Mouse (Mus musculus) liver, embryonic 13.5 days (tissue): ENCODE measurements around the gene Gsdma. TPM values are rescaled to one million over a fixed set of nuclear protein-coding genes. Genes with fewer than 3 reads are reported as not detected.
"Not testable (repeated sequence)": the region's sequence is repeated elsewhere in the genome, so short reads cannot be mapped to it uniquely, and the experiment has no call there.

Source experiments
- ATAC-seq: fragments of 200-750 bp; cut with Nextera tagmentation; 2 replicates; pipeline ENCODE4 v1.8.0; 2017; ENCODE audit warnings: low read depth, mild to moderate bottlenecking, moderate number of reproducible peaks, moderate library complexity
- DNase-seq: peaks from one replicate; pipeline ENCODE4 v3.0.0; 2022
- H3K27ac ChIP-seq: fragments of 300-500 bp; sonication (generic); 2 replicates; pipeline ENCODE4 v1.5.1; 2015; ENCODE audit warnings: moderate library complexity, mild to moderate bottlenecking, inconsistent platforms
- H3K27me3 ChIP-seq: fragments of 300-500 bp; sonication (generic); 2 replicates; pipeline ENCODE4 v1.6.1; 2015; ENCODE audit warnings: mild to moderate bottlenecking, inconsistent platforms
- H3K36me3 ChIP-seq: fragments of 300-500 bp; sonication (generic); 2 replicates; pipeline ENCODE4 v1.6.1; 2015; ENCODE audit warnings: mild to moderate bottlenecking, inconsistent platforms
- H3K4me1 ChIP-seq: fragments of 300-500 bp; sonication (generic); replicated peaks from 2 replicates; pipeline ENCODE4 v1.6.1; 2015; ENCODE audit warnings: inconsistent platforms
- H3K4me2 ChIP-seq: fragments of 300-500 bp; sonication (generic); 2 replicates; pipeline ENCODE4 v1.6.1; 2015; ENCODE audit warnings: inconsistent platforms, mild to moderate bottlenecking, moderate library complexity
- H3K4me3 ChIP-seq: fragments of 300-500 bp; sonication (generic); replicated peaks from 2 replicates; pipeline ENCODE4 v1.5.1; 2015; ENCODE audit warnings: mild to moderate bottlenecking, inconsistent platforms
- H3K9ac ChIP-seq: fragments of 300-500 bp; sonication (generic); 2 replicates; pipeline ENCODE4 v1.6.1; 2015; ENCODE audit warnings: mild to moderate bottlenecking, inconsistent platforms
- H3K9me3 ChIP-seq: fragments of 300-500 bp; sonication (generic); replicated peaks from 2 replicates; pipeline ENCODE4 v1.6.1; 2016; ENCODE audit warnings: inconsistent platforms
- WGBS: fragments of 180-500 bp; shearing (Covaris S2); methylation state at CpG from one replicate; pipeline ENCODE4 v1.1.7; 2015; ENCODE audit not compliant: insufficient replicate concordance; 5-methylcytosine and 5-hydroxymethylcytosine counted together
- polyA plus RNA-seq: library from polyadenylated mRNA; unstranded; fragments of >200 nt; fragmentation: Nextera tagmentation; extraction: Ambion mirVana; gene quantifications from 2 replicates; pipeline ENCODE4 v1.2.1, GENCODE M21; 2015

The Gsdma gene
- polyA plus RNA-seq, 1 experiment from 2014 or later: not detected

DNA sequence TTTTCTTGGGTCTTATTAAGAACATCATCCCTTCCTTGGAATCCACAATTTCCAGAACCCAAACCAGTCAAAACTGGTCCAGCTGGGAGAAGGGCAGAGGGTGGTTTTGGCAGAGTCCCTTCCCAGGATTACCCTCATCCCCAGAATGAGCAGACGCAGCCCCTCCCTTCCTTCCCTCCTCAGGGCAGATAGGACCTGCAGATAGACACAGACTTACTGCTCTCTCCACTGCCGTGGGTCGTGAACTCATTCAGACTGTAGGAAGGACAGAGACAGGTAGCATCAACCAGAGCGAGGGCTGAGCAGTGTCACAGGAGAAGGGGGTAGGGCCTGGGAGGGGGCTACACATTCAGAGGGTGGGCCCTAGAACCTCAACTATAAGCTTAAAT lies 46.9 kb downstream of the Gsdma start:
- WGBS: 45% methylated on average over 4 of the region's 4 CpGs
- peaks cover 87% of the 10 kb centered on the region for H3K36me3 ChIP-seq
- no peaks in the 10 kb centered on the region for H3K27me3 ChIP-seq
- 0 out of 2 replicates have a peak overlapping the region, but pooled peaks have one; percentile 3 for H3K4me2 ChIP-seq
- H3K27ac ChIP-seq: peak overlapping the region; percentile 6; the same call in 1 of the 2 replicates
- no peak overlapping the region for H3K4me3 ChIP-seq
- peaks cover 40% of the 10 kb centered on the region for H3K4me1 ChIP-seq
- no peaks in the 10 kb centered on the region for H3K9me3 ChIP-seq
- ATAC-seq (no peak), DNase-seq (no peak)
- no peak overlapping the region for H3K9ac ChIP-seq

DNA sequence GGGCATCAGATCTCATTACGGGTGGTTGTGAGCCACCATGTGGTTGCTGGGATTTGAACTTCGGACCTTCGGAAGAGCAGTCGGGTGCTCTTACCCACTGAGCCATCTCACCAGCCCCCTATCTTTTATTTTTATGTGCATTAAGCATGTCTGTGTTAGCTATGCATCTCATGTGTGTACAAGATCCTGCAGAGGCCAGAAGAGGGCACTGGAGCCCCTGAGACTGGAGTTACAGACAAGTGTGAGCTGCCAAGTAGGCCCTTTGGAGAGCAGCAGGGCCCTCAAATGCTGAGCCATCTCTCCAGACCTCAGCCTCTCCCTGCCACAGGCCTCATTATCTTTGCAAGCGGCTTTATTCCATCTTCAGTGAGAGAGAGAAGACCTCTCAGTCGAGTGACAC lies 47.9 kb downstream of the Gsdma start:
- Histone ChIP-seq H3K27ac (peak overlapping the region; percentile 21; the same call in 1 of the 2 replicates), H3K4me1 (peaks cover 40% of the 10 kb centered on the region), H3K36me3 (peaks cover 86% of the 10 kb centered on the region)
- not testable (repeated sequence) for H3K9me3 ChIP-seq, ATAC-seq, H3K27me3 ChIP-seq, H3K4me2 ChIP-seq, DNase-seq, H3K4me3 ChIP-seq, H3K9ac ChIP-seq
- 73% methylated on average over 6 of the region's 6 CpGs for WGBS

DNA sequence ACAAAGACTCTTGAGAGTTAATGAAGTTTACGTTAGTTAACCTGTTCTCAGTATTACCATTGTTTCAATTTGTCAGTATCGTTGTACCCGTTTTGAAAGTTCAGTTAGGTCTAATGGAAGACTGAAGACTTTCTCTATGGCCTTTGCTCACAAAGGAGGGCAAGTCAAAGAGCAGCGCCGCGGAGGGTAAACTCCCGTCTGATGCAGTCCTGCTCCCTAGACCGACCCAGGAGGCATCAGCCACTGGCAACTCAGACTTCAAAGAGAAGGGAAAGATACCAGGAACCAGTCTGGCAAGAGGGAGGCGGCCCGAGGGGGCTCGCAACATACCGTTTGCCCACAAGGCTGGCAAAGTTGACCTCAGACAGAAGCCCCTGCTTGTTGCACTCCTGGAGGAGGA lies 49.6 kb downstream of the Gsdma start:
- H3K4me2 ChIP-seq: no peak overlapping the region

DNA sequence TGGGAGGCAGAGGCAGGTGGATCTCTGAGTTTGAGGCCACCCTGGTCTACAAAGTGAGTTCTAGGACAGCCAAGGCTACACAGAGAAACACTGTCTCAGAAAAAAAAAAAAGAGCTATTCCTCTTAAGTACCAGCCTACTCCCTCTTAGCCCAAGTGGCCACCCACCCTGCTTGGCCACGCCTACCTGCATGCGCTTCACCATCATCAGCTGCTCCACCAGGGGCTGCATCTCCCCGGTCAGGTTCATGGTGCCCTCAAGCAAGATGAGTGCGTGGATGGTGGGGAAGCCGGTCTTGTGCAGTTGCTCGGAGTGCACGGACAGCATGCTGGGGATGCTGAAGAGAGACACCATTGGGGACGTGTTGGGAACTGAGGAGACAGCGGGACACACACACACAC lies 51.8 kb downstream of the Gsdma start:
- DNase-seq (no peak), ATAC-seq (no peak)
- whole genome bisulfite sequencing: 88% methylated on average over 9 of the region's 9 CpGs
- Histone ChIP-seq H3K27me3 (no peaks in the 10 kb centered on the region), H3K4me1 (peaks cover 29% of the 10 kb centered on the region), H3K9me3 (no peaks in the 10 kb centered on the region), H3K9ac (no peak overlapping the region), H3K36me3 (peaks cover 68% of the 10 kb centered on the region), H3K27ac (no peak overlapping the region), H3K4me3 (no peak overlapping the region), H3K4me2 (no peak overlapping the region)

More for the DNA sequence above, 49.6 kb downstream of the Gsdma start:
- no peak for ATAC-seq
- Histone ChIP-seq H3K36me3 (peaks cover 83% of the 10 kb centered on the region), H3K4me3 (no peak overlapping the region), H3K9me3 (no peaks in the 10 kb centered on the region), H3K9ac (no peak overlapping the region), H3K27me3 (no peaks in the 10 kb centered on the region), H3K27ac (no peak overlapping the region), H3K4me1 (peaks cover 38% of the 10 kb centered on the region)
- no peak for DNase-seq
- WGBS: 75% methylated on average over 12 of the region's 12 CpGs

DNA sequence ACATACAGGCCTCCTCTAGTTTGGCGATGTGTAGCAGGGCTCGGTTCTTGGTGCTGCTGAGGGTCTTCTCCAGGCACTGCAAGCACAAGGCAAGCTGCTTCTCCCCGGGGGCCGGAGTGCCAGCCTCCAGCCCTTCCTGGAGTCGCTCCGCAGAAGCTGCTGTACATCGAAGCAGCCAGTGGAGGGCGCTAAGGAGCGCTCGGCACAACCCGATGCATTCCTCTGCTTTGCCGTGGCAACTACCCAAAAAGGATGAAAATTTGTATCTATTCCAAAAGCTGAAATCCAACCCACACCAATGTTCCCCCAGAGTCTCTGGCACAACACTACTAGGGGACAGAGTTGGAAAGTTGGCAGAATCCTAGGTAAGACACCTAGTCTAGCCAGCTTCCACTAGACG lies 53.8 kb downstream of the Gsdma start:
- ATAC-seq (no peak), DNase-seq (no peak)
- Histone ChIP-seq H3K27ac (no peak overlapping the region), H3K4me3 (no peak overlapping the region), H3K9me3 (no peaks in the 10 kb centered on the region), H3K27me3 (no peaks in the 10 kb centered on the region), H3K9ac (no peak overlapping the region), H3K36me3 (peaks cover 53% of the 10 kb centered on the region), H3K4me2 (no peak overlapping the region), H3K4me1 (peaks cover 32% of the 10 kb centered on the region)
- 29% methylated on average over 13 of the region's 13 CpGs for WGBS

DNA sequence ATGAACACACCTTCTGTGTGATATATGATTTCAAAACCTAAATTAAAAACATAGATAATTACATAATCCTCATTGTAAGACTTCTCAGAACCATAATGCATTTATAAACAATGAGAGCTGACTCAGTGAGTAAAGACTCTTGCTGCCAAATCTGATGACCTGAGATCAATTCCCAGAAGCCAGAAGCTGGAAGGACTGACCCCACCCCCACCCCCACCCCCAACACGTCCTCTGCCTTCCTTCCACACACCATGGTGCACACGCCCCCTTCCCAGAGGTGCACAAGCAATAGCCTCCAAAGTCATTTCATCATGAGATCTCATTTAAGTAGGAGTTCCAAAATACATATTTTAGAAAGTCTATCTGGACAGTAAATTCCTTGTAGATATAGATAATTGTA lies 56.6 kb downstream of the Gsdma start:
- Histone ChIP-seq H3K9me3 (no peaks in the 10 kb centered on the region), H3K9ac (no peak overlapping the region), H3K4me1 (peaks cover 32% of the 10 kb centered on the region), H3K36me3 (peaks cover 41% of the 10 kb centered on the region), H3K4me3 (no peak overlapping the region), H3K4me2 (no peak overlapping the region), H3K27ac (no peak overlapping the region), H3K27me3 (no peaks in the 10 kb centered on the region)
- ATAC-seq (no peak), DNase-seq (no peak)
- 65% methylated on average over 2 of the region's 2 CpGs for WGBS

DNA sequence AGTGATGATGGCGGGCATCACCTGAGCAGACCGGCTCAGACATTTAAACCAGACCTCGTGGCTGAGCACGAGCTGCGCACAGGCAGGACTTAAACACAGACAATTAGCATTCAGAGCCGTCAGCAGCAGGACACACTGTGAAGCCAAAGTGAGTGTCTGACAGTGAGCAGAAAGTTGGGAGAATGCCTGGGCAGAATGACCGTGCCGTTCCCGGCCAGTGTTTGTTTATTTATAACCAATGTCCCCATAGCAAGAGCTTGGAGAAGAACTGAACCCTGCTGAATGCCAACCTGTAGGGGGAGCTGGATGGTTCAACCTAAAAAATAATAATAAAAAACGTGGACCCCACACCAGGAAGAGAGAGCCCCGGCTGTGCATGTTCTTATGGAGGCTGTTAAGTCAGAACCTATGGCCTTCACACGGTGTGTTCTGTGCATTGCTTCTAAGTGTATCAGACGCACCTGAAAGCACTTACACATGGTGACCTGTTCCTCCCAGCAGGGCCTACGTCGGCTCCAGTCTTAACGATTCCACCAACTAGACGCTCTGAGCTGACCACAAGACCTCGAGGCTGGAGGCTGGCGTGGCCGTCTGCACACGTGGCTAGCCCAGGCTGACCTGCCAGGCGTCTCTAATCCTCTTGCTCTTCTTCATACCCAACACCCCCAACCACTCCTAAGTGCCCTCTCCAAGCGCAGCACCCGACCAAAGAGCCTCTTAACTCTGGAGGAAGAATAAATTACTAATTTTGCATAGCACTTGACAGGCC lies 57.5 kb downstream of the Gsdma start:
- Histone ChIP-seq H3K4me2 (no peak overlapping the region), H3K27ac (no peak overlapping the region), H3K27me3 (no peaks in the 10 kb centered on the region), H3K9ac (no peak overlapping the region), H3K9me3 (no peaks in the 10 kb centered on the region), H3K36me3 (peaks cover 37% of the 10 kb centered on the region), H3K4me1 (peaks cover 36% of the 10 kb centered on the region), H3K4me3 (no peak overlapping the region)
- DNase-seq (no peak), ATAC-seq (no peak)
- 75% methylated on average over 24 of the region's 24 CpGs for WGBS

DNA sequence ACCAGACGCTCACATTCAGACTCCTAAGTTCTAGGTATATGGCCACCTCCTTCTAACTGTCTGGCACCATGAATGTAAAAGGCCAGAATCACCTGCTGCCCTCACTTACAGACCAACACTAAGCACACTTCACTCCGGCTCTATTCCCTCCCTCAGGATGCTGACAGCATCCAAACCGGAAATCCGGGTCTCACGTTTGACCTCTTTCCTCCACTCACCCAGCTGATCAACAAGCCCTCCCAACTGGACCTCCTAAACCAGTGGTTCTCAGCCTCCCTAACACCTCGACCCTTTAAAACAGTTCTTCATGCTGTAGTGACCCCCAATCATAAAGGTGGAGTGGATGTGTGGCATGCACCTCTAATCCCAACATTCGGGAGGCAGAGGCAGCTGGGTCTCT lies 58.9 kb downstream of the Gsdma start:
- no peak overlapping the region for H3K9ac ChIP-seq
- H3K36me3 ChIP-seq: peaks cover 31% of the 10 kb centered on the region
- no peak for DNase-seq
- H3K9me3 ChIP-seq: no peaks in the 10 kb centered on the region
- 64% methylated on average over 7 of the region's 7 CpGs for WGBS
- H3K4me2 ChIP-seq: no peak overlapping the region
- H3K4me3 ChIP-seq: no peak overlapping the region
- no peak for ATAC-seq
- H3K27me3 ChIP-seq: no peaks in the 10 kb centered on the region
- peaks cover 35% of the 10 kb centered on the region for H3K4me1 ChIP-seq
- no peak overlapping the region for H3K27ac ChIP-seq

DNA sequence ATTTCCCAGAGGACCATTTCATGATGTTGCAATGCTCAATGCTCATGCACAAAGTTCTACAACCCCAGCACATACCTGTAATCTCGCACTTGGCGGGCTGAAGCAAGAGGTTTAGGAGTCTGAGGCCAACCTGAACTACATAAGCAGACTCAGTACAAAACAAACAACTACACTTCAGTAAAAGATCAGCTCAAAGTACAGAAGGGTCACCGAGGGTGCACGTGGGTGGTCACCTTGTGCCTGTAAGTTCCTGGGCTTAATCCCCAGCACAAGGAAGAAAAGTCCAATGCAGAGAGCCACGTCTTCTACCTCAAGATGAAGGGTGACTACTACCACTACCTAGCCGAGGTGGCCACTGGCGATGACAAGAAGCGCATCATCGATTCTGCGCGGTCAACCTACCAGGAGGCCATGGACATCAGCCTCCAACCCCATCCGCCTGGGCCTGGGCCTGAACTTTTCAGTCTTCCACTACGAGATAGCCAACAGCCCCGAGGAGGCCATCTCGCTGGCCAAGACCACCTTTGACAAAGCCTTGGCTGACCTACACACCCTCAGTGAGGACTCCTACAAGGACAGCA lies 61.9 kb downstream of the Gsdma start:
- Histone ChIP-seq H3K4me1 (peaks cover 29% of the 10 kb centered on the region), H3K4me2 (no peak overlapping the region), H3K27ac (no peak overlapping the region), H3K9me3 (no peaks in the 10 kb centered on the region), H3K9ac (no peak overlapping the region), H3K27me3 (no peaks in the 10 kb centered on the region), H3K4me3 (no peak overlapping the region), H3K36me3 (peaks cover 27% of the 10 kb centered on the region)
- no peak for ATAC-seq
- WGBS: 86% methylated on average over 15 of the region's 15 CpGs
- no peak for DNase-seq

Other genes starting within 250 kb of the Gsdma start
- 66.8 and 72.0 TPM in 2 replicates for gene Mien1, start 225.4 kb upstream of the Gsdma start, polyA plus RNA-seq
- gene Grb7, start 218.0 kb upstream of the Gsdma start, polyA plus RNA-seq: 17.4 and 20.5 TPM in 2 replicates
- 0.06 TPM in 1 of 2 replicates, not detected in the other for gene Ikzf3, start 118.3 kb upstream of the Gsdma start, polyA plus RNA-seq
- 0.45 and 0.58 TPM in 2 replicates for gene Zpbp2, start 113.3 kb upstream of the Gsdma start, polyA plus RNA-seq
- 41.5 and 41.7 TPM in 2 replicates for gene Ormdl3, start 77.0 kb upstream of the Gsdma start, polyA plus RNA-seq
- not detected in 2 replicates for gene Lrrc3c, start 66.1 kb upstream of the Gsdma start, polyA plus RNA-seq
- 0.53 and 0.90 TPM in 2 replicates for gene Gm12355, start 38.7 kb upstream of the Gsdma start, polyA plus RNA-seq
- gene Gsdma3, start 38.0 kb upstream of the Gsdma start, polyA plus RNA-seq: not detected in 2 replicates
- gene Gsdma2, start 17.6 kb upstream of the Gsdma start, polyA plus RNA-seq: not detected in 2 replicates
- 143 and 151 TPM in 2 replicates for gene Psmd3, start 18.2 kb downstream of the Gsdma start, polyA plus RNA-seq
- not detected in 2 replicates for gene Csf3, start 36.9 kb downstream of the Gsdma start, polyA plus RNA-seq
- gene Med24, start 65.1 kb downstream of the Gsdma start, polyA plus RNA-seq: 27.6 and 36.0 TPM in 2 replicates
- 8.8 and 9.8 TPM in 2 replicates for gene Thra, start 76.3 kb downstream of the Gsdma start, polyA plus RNA-seq
- gene Nr1d1, start 111.0 kb downstream of the Gsdma start, polyA plus RNA-seq: 0.59 and 1.0 TPM in 2 replicates
- gene Msl1, start 131.2 kb downstream of the Gsdma start, polyA plus RNA-seq: 6.8 and 6.9 TPM in 2 replicates
- gene Casc3, start 140.6 kb downstream of the Gsdma start, polyA plus RNA-seq: 13.3 and 16.1 TPM in 2 replicates
- 0.20 and 0.23 TPM in 2 replicates for gene Rapgefl1, start 172.4 kb downstream of the Gsdma start, polyA plus RNA-seq
- gene Wipf2, start 199.3 kb downstream of the Gsdma start, polyA plus RNA-seq: 1.3 TPM in 2 replicates
- 69.1 and 79.8 TPM in 2 replicates for gene Cdc6, start 243.4 kb downstream of the Gsdma start, polyA plus RNA-seq